Mouse (Mus musculus) NIH3T3 (cell line): ENCODE data around the gene Stk33.

Experiments used
- DNase-seq: peaks from one replicate; pipeline ENCODE4 v3.0.0-alpha.2; 2012; ENCODE audit warnings: low read depth

Stk33 gene

GRCm38 (mm10) chr7:109357877-109358276 lies 81.0 kb downstream of the Stk33 start:
- DNase-seq: no peak

GRCm38 (mm10) chr7:109347241-109347640 lies 91.6 kb downstream of the Stk33 start:
- no peak for DNase-seq

- no peak for DNase-seq
Observed at GRCm38 (mm10) chr7:109331722-109332121, 107.2 kb downstream of the Stk33 start.

GRCm38 (mm10) chr7:109328772-109329171 lies 110.1 kb downstream of the Stk33 start:
- DNase-seq: no peak

- no peak for DNase-seq
Observed at GRCm38 (mm10) chr7:109326813-109327212, 112.1 kb downstream of the Stk33 start.

- DNase-seq: no peak
Observed at GRCm38 (mm10) chr7:109325731-109326130, 113.2 kb downstream of the Stk33 start.

GRCm38 (mm10) chr7:109325169-109325568 lies 113.7 kb downstream of the Stk33 start:
- no peak for DNase-seq

GRCm38 (mm10) chr7:109309506-109309905 lies 129.4 kb downstream of the Stk33 start:
- DNase-seq: no peak

- no peak for DNase-seq
Observed at GRCm38 (mm10) chr7:109295807-109296206, 143.1 kb downstream of the Stk33 start.

GRCm38 (mm10) chr7:109295351-109295750 lies 143.5 kb downstream of the Stk33 start:
- no peak for DNase-seq

GRCm38 (mm10) chr7:109290501-109290900 lies 148.4 kb downstream of the Stk33 start:
- DNase-seq: no peak

- no peak for DNase-seq
Observed at GRCm38 (mm10) chr7:109289106-109289505, 149.8 kb downstream of the Stk33 start.

GRCm38 (mm10) chr7:109282106-109282505 lies 156.8 kb downstream of the Stk33 start:
- no peak for DNase-seq

- DNase-seq: no peak
Observed at GRCm38 (mm10) chr7:109276622-109277021, 162.3 kb downstream of the Stk33 start.

GRCm38 (mm10) chr7:109275901-109276300 lies 163.0 kb downstream of the Stk33 start:
- no peak for DNase-seq

- DNase-seq: no peak
Observed at GRCm38 (mm10) chr7:109275151-109275550, 163.7 kb downstream of the Stk33 start.

GRCm38 (mm10) chr7:109274289-109274688 lies 164.6 kb downstream of the Stk33 start:
- DNase-seq: no peak

GRCm38 (mm10) chr7:109269046-109269445 lies 169.8 kb downstream of the Stk33 start:
- no peak for DNase-seq

GRCm38 (mm10) chr7:109267370-109267769 lies 171.5 kb downstream of the Stk33 start:
- DNase-seq: no peak

GRCm38 (mm10) chr7:109266181-109266580 lies 172.7 kb downstream of the Stk33 start:
- no peak for DNase-seq

- no peak for DNase-seq
Observed at GRCm38 (mm10) chr7:109265606-109266005, 173.3 kb downstream of the Stk33 start.

GRCm38 (mm10) chr7:109255506-109256352 lies 183.2 kb downstream of the Stk33 start:
- DNase-seq: peak; percentile 39

- no peak for DNase-seq
Observed at GRCm38 (mm10) chr7:109251418-109251817, 187.5 kb downstream of the Stk33 start.

- no peak for DNase-seq
Observed at GRCm38 (mm10) chr7:109244776-109245175, 194.1 kb downstream of the Stk33 start.
